Mouse (Mus musculus) cerebellum, adult 2 months (tissue): Measurements from ENCODE around the gene Dgat2.

Experiments
- CTCF ChIP-seq: fragments of 200-500 bp; IDR thresholded peaks from 2 replicates; pipeline ENCODE4 v1.5.1; 2011; ENCODE audit warnings: low read depth, mild to moderate bottlenecking, control low read depth, low read length, moderate library complexity, borderline replicate concordance; ENCODE audit not compliant: insufficient read depth
- POLR2A ChIP-seq: fragments of 200-500 bp; IDR thresholded peaks from 2 replicates; pipeline ENCODE4 v1.6.1; 2011; ENCODE audit warnings: low read length, control low read depth, borderline replicate concordance; ENCODE audit not compliant: insufficient read depth

GRCm38 (mm10) chr7:99187451-99187850, 4.9 kb upstream of the Dgat2 start:
- no peak for TF ChIP-seq CTCF
- no peak for TF ChIP-seq POLR2A
